Mouse (Mus musculus) heart, embryonic 15.5 days (tissue): ENCODE measurements around the gene Fbxl8. TPM values are rescaled to one million over a fixed set of nuclear protein-coding genes. Genes with fewer than 3 reads are reported as not detected.

Source experiments
- ATAC-seq: fragments of 200-750 bp; cut with Nextera tagmentation; replicated peaks from 2 replicates; pipeline ENCODE4 v1.8.0; 2017; ENCODE audit warnings: low read depth, moderate TSS enrichment; ENCODE audit not compliant: insufficient number of reproducible peaks, insufficient read depth, low FRiP score
- H3K27ac ChIP-seq: fragments of 300-500 bp; sonication (generic); 2 replicates; pipeline ENCODE4 v1.5.1; 2015; ENCODE audit warnings: mild to moderate bottlenecking, inconsistent platforms
- H3K27me3 ChIP-seq: fragments of 300-500 bp; sonication (generic); 2 replicates; pipeline ENCODE4 v1.6.1; 2015; ENCODE audit warnings: inconsistent platforms
- H3K36me3 ChIP-seq: fragments of 300-500 bp; sonication (generic); 2 replicates; pipeline ENCODE4 v1.6.1; 2015; ENCODE audit warnings: mild to moderate bottlenecking, inconsistent platforms
- H3K4me1 ChIP-seq: fragments of 300-500 bp; sonication (generic); replicated peaks from 2 replicates; pipeline ENCODE4 v1.6.1; 2015; ENCODE audit warnings: inconsistent platforms
- H3K4me2 ChIP-seq: fragments of 300-500 bp; sonication (generic); 2 replicates; pipeline ENCODE4 v1.6.1; 2015; ENCODE audit warnings: inconsistent platforms, mild to moderate bottlenecking, moderate library complexity
- H3K4me3 ChIP-seq: fragments of 300-500 bp; sonication (generic); 2 replicates; pipeline ENCODE4 v1.5.1; 2015; ENCODE audit warnings: mild to moderate bottlenecking, inconsistent platforms
- H3K9ac ChIP-seq: fragments of 300-500 bp; sonication (generic); 2 replicates; pipeline ENCODE4 v1.6.1; 2015; ENCODE audit warnings: mild to moderate bottlenecking, inconsistent platforms
- H3K9me3 ChIP-seq: fragments of 300-500 bp; sonication (generic); replicated peaks from 2 replicates; pipeline ENCODE4 v1.6.1; 2016; ENCODE audit warnings: inconsistent platforms
- WGBS: fragments of 180-500 bp; shearing (Covaris S2); methylation state at CpG from one replicate; pipeline ENCODE4 v1.1.7; 2015; ENCODE audit warnings: mixed read lengths; 5-methylcytosine and 5-hydroxymethylcytosine counted together
- microRNA counts: library from miRNA; unstranded; fragments of <30 nt; microRNA quantifications from one replicate; lab custom pipeline; 2016
- microRNA-seq: library from miRNA; unstranded; fragments of <30 nt; microRNA quantifications from one replicate; pipeline ENCODE4, GENCODE M21; 2016
- polyA plus RNA-seq: library from polyadenylated mRNA; unstranded; fragments of >200 nt; fragmentation: Nextera tagmentation; extraction: Ambion mirVana; gene quantifications from 2 replicates; pipeline ENCODE4 v1.2.1, GENCODE M21; 2015

Fbxl8 gene
- polyA plus RNA-seq, 1 experiment from 2014 or later: 3.1 TPM

- H3K4me1 ChIP-seq: peaks cover 46% of the 10 kb centered on the region
- no peaks in the 10 kb centered on the region for H3K27me3 ChIP-seq
- H3K27ac ChIP-seq: no peak overlapping the region
- H3K9me3 ChIP-seq: no peaks in the 10 kb centered on the region
- H3K9ac ChIP-seq: no peak overlapping the region
- no peak overlapping the region for H3K4me3 ChIP-seq
- H3K36me3 ChIP-seq: peaks cover 42% of the 10 kb centered on the region
- ATAC-seq: no peak
- H3K4me2 ChIP-seq: no peak overlapping the region
- 74% methylated on average over 15 of the region's 15 CpGs for WGBS
These were observed 44.8 kb downstream of the Fbxl8 start for GRCm38 (mm10) chr8:105309142-105309847.

GRCm38 (mm10) chr8:105310118-105310517 is 45.7 kb downstream of the Fbxl8 start:
- Histone ChIP-seq H3K9ac (no peak overlapping the region), H3K9me3 (no peaks in the 10 kb centered on the region), H3K27me3 (no peaks in the 10 kb centered on the region), H3K4me3 (no peak overlapping the region), H3K4me2 (no peak overlapping the region), H3K27ac (no peak overlapping the region), H3K4me1 (peaks cover 45% of the 10 kb centered on the region), H3K36me3 (peaks cover 40% of the 10 kb centered on the region)
- WGBS: 81% methylated on average over 8 of the region's 8 CpGs
- no peak for ATAC-seq

- no peak overlapping the region for H3K4me2 ChIP-seq
- H3K9ac ChIP-seq: no peak overlapping the region
- no peak for ATAC-seq
- no peak overlapping the region for H3K4me3 ChIP-seq
- H3K27me3 ChIP-seq: no peaks in the 10 kb centered on the region
- H3K4me1 ChIP-seq: peaks cover 37% of the 10 kb centered on the region
- peaks cover 44% of the 10 kb centered on the region for H3K36me3 ChIP-seq
- no peak overlapping the region for H3K27ac ChIP-seq
- no peaks in the 10 kb centered on the region for H3K9me3 ChIP-seq
- WGBS: 77% methylated on average over 1 of the region's 1 CpGs
These were observed 47.3 kb downstream of the Fbxl8 start for GRCm38 (mm10) chr8:105311718-105312117.

GRCm38 (mm10) chr8:105312891-105313481 is 48.5 kb downstream of the Fbxl8 start:
- WGBS: 74% methylated on average over 8 of the region's 8 CpGs
- peaks cover 37% of the 10 kb centered on the region for H3K36me3 ChIP-seq
- no peak for ATAC-seq
- no peak overlapping the region for H3K9ac ChIP-seq
- H3K27ac ChIP-seq: peak overlapping the region; percentile 33; the same call in 1 of the 2 replicates
- H3K27me3 ChIP-seq: no peaks in the 10 kb centered on the region
- no peak overlapping the region for H3K4me2 ChIP-seq
- H3K4me3 ChIP-seq: no peak overlapping the region
- peaks cover 36% of the 10 kb centered on the region for H3K4me1 ChIP-seq
- H3K9me3 ChIP-seq: no peaks in the 10 kb centered on the region

GRCm38 (mm10) chr8:105313622-105314402 is 49.4 kb downstream of the Fbxl8 start:
- Histone ChIP-seq H3K4me2 (no peak overlapping the region), H3K27me3 (no peaks in the 10 kb centered on the region), H3K36me3 (peaks cover 30% of the 10 kb centered on the region), H3K9me3 (no peaks in the 10 kb centered on the region), H3K9ac (no peak overlapping the region), H3K27ac (peak overlapping the region; percentile 33), H3K4me1 (peaks cover 42% of the 10 kb centered on the region), H3K4me3 (no peak overlapping the region)
- ATAC-seq: peak; percentile 45; the same call in 1 of the 2 replicates
- WGBS: 61% methylated on average over 9 of the region's 9 CpGs

- WGBS: 72% methylated on average over 18 of the region's 18 CpGs
- peaks cover 42% of the 10 kb centered on the region for H3K4me1 ChIP-seq
- no peak overlapping the region for H3K9ac ChIP-seq
- no peak overlapping the region for H3K27ac ChIP-seq
- H3K4me2 ChIP-seq: no peak overlapping the region
- H3K27me3 ChIP-seq: no peaks in the 10 kb centered on the region
- no peak for ATAC-seq
- H3K36me3 ChIP-seq: peaks cover 24% of the 10 kb centered on the region
- H3K9me3 ChIP-seq: no peaks in the 10 kb centered on the region
- H3K4me3 ChIP-seq: no peak overlapping the region
These were observed 50.8 kb downstream of the Fbxl8 start for GRCm38 (mm10) chr8:105315073-105315769.

- Histone ChIP-seq H3K9ac (no peak overlapping the region), H3K27me3 (no peaks in the 10 kb centered on the region), H3K27ac (peak overlapping the region; percentile 24; the same call in 1 of the 2 replicates), H3K4me2 (no peak overlapping the region), H3K36me3 (peaks cover 17% of the 10 kb centered on the region), H3K4me3 (no peak overlapping the region), H3K4me1 (peaks cover 37% of the 10 kb centered on the region), H3K9me3 (no peaks in the 10 kb centered on the region)
- WGBS: 80% methylated on average over 4 of the region's 4 CpGs
- ATAC-seq: no peak
These were observed 53.5 kb downstream of the Fbxl8 start for GRCm38 (mm10) chr8:105317941-105318340.

GRCm38 (mm10) chr8:105318662-105319190 is 54.3 kb downstream of the Fbxl8 start:
- WGBS: 82% methylated on average over 11 of the region's 11 CpGs
- no peak overlapping the region for H3K4me2 ChIP-seq
- ATAC-seq: no peak
- H3K9me3 ChIP-seq: no peaks in the 10 kb centered on the region
- peaks cover 29% of the 10 kb centered on the region for H3K4me1 ChIP-seq
- no peak overlapping the region for H3K4me3 ChIP-seq
- peaks cover 12% of the 10 kb centered on the region for H3K36me3 ChIP-seq
- H3K27ac ChIP-seq: no peak overlapping the region
- no peaks in the 10 kb centered on the region for H3K27me3 ChIP-seq
- H3K9ac ChIP-seq: no peak overlapping the region

MicroRNA genes within 50 kb of the gene (microRNA counts, 519-probe panel; counts per million panel counts)
- 2,436 counts per million, percentile 48 among the panel's probes with 10 or more counts for microRNA mmu-miR-328 (lab: Ali Mortazavi, UCI)

Small RNAs within 50 kb of the gene (microRNA-seq; reads per million reads assigned to microRNA genes)
- gene Gm27320 (not detected), gene Mir328 (309 reads per million, percentile 66 among the genes with 10 or more reads in this experiment)

Other genes with a start within 250 kb of the Fbxl8 start
- not detected in 2 replicates for gene Ces3a, start 216.0 kb upstream of the Fbxl8 start, polyA plus RNA-seq
- 0.22 and 0.23 TPM in 2 replicates for gene Ces3b, start 180.9 kb upstream of the Fbxl8 start, polyA plus RNA-seq
- not detected in 2 replicates for gene Ces4a, start 132.8 kb upstream of the Fbxl8 start, polyA plus RNA-seq
- 39.2 and 40.1 TPM in 2 replicates for gene Cbfb, start 94.0 kb upstream of the Fbxl8 start, polyA plus RNA-seq
- gene D230025D16Rik, start 39.5 kb upstream of the Fbxl8 start, polyA plus RNA-seq: 17.7 and 19.6 TPM in 2 replicates
- gene B3gnt9, start 9.5 kb upstream of the Fbxl8 start, polyA plus RNA-seq: 13.6 and 17.6 TPM in 2 replicates
- 17.9 and 24.0 TPM in 2 replicates for gene Tradd, start within 50 bp of the Fbxl8 start, polyA plus RNA-seq
- 0.13 and 0.30 TPM in 2 replicates for gene Hsf4, start 5.2 kb downstream of the Fbxl8 start, polyA plus RNA-seq
- gene Nol3, start 11.5 kb downstream of the Fbxl8 start, polyA plus RNA-seq: 3.8 and 4.7 TPM in 2 replicates
- gene 4931428F04Rik, start 25.2 kb downstream of the Fbxl8 start, polyA plus RNA-seq: 4.9 and 6.7 TPM in 2 replicates
- gene Exoc3l, start 31.5 kb downstream of the Fbxl8 start, polyA plus RNA-seq: 12.3 and 14.2 TPM in 2 replicates
- gene E2f4, start 33.0 kb downstream of the Fbxl8 start, polyA plus RNA-seq: 38.3 and 61.5 TPM in 2 replicates
- gene Elmo3, start 41.0 kb downstream of the Fbxl8 start, polyA plus RNA-seq: 2.3 and 4.6 TPM in 2 replicates
- 0.62 and 1.0 TPM in 2 replicates for gene Lrrc29, start 61.6 kb downstream of the Fbxl8 start, polyA plus RNA-seq
- 73.0 and 89.2 TPM in 2 replicates for gene Tmem208, start 61.7 kb downstream of the Fbxl8 start, polyA plus RNA-seq
- 1.4 and 2.3 TPM in 2 replicates for gene Fhod1, start 83.3 kb downstream of the Fbxl8 start, polyA plus RNA-seq
- 0.94 and 2.0 TPM in 2 replicates for gene Slc9a5, start 84.2 kb downstream of the Fbxl8 start, polyA plus RNA-seq
- 0.14 and 0.19 TPM in 2 replicates for gene Plekhg4, start 108.6 kb downstream of the Fbxl8 start, polyA plus RNA-seq
- 0.09 and 0.11 TPM in 2 replicates for gene Kctd19, start 148.9 kb downstream of the Fbxl8 start, polyA plus RNA-seq
- 0.08 and 0.19 TPM in 2 replicates for gene Lrrc36, start 148.9 kb downstream of the Fbxl8 start, polyA plus RNA-seq
- gene Tppp3, start 206.9 kb downstream of the Fbxl8 start, polyA plus RNA-seq: 27.5 and 39.8 TPM in 2 replicates
- 23.2 and 30.7 TPM in 2 replicates for gene Zdhhc1, start 232.3 kb downstream of the Fbxl8 start, polyA plus RNA-seq